Mouse (Mus musculus) bone marrow, adult 2 months (tissue): ENCODE results near the gene Fstl4. TPM values are rescaled to one million over a fixed set of nuclear protein-coding genes. Genes with fewer than 3 reads are reported as not detected.

Source experiments
- H3K27ac ChIP-seq: fragments of 200-500 bp; 2 replicates; pipeline ENCODE4 v1.5.1; 2012; ENCODE audit warnings: low read depth, mild to moderate bottlenecking, control low read depth, inconsistent platforms, low read length; ENCODE audit not compliant: control insufficient read depth, poor library complexity, insufficient read depth
- H3K4me1 ChIP-seq: fragments of 200-500 bp; 2 replicates; pipeline ENCODE4 v1.6.1; 2011; ENCODE audit warnings: low read length; ENCODE audit not compliant: control insufficient read depth, insufficient read depth
- H3K4me3 ChIP-seq: fragments of 200-500 bp; replicated peaks from 2 replicates; pipeline ENCODE3; 2011; ENCODE audit warnings: mild to moderate bottlenecking, low read depth, low read length, control low read depth; ENCODE audit not compliant: control insufficient read depth
- CTCF ChIP-seq: fragments of 200-500 bp; IDR thresholded peaks from 2 replicates; pipeline ENCODE4 v1.5.1; 2011; ENCODE audit warnings: low read length, control low read depth; ENCODE audit not compliant: control insufficient read depth, insufficient read depth
- POLR2A ChIP-seq: fragments of 200-500 bp; IDR thresholded peaks from 2 replicates; pipeline ENCODE4 v1.6.1; 2011; ENCODE audit warnings: low read depth, mild to moderate bottlenecking, control low read depth, low read length, borderline replicate concordance; ENCODE audit not compliant: control insufficient read depth
- WGBS: fragments of 180-500 bp; shearing (Covaris S2); methylation state at CpG from one replicate; pipeline ENCODE4 v1.1.7; 2018; 5-methylcytosine and 5-hydroxymethylcytosine counted together
- polyA plus RNA-seq: library from polyadenylated mRNA; stranded (reverse); fragments of >200 nt; gene quantifications from 2 replicates; pipeline ENCODE4 v1.2.4, GENCODE M21; 2011; ENCODE audit warnings: low replicate concordance; ENCODE audit not compliant: missing spikeins, insufficient read depth, insufficient read length

Gene Fstl4
- polyA plus RNA-seq, 1 experiment: not detected

DNA sequence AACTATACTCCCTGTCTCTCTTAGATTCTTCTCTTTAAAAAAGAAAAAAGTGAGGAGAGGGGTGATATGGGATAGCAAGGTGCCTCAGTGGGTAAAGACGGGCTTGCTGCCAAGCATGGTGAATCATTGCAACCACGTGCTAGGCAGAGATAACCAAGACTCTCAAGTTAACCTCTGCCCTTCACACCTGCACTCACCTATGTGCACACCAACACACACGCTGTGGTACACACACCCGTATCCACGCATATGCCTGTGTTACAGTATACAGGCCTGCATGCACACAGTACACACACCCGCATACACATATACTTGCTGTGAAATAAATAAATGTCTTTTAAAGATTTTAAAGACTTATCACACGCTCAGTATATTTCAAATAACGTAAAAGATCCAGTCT lies 375.8 kb downstream of the Fstl4 start:
- 40% methylated on average over 8 of the region's 8 CpGs for WGBS
- no peak overlapping the region for H3K4me3 ChIP-seq
- H3K4me1 ChIP-seq: no peaks in the 10 kb centered on the region; the same call in 1 of the 2 replicates
- TF ChIP-seq CTCF: no peak
- no peak for TF ChIP-seq POLR2A
- H3K27ac ChIP-seq: no peak overlapping the region

- TF ChIP-seq POLR2A (no peak), CTCF (no peak)
- Histone ChIP-seq H3K4me1 (no peaks in the 10 kb centered on the region; the same call in 1 of the 2 replicates), H3K4me3 (no peak overlapping the region), H3K27ac (no peak overlapping the region)
- 58% methylated on average over 10 of the region's 10 CpGs for WGBS
Measured at GRCm38 (mm10) chr11:53140722-53141400, 376.4 kb downstream of the Fstl4 start.

DNA sequence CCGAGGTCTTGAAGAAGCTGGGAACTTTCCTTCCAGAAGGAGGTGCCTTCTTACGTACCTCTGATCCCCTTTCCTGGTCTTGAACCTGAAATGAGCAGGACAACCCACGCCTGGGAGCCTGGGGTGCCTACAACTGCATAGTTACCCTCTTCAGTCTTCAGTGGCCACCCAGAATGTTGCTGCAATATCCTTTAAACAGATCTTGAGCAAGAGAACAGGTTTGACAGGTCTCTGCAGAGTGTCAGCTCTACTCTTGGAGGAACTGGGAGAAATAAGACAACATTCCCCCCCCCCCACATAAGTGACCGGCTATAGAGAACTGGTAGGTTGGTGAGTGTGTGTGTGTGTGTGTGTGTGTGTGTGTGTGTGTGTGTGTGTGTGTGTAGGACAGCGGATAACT lies 379.1 kb downstream of the Fstl4 start:
- Histone ChIP-seq H3K4me3 (peak overlapping the region; percentile 12), H3K27ac (no peak overlapping the region), H3K4me1 (no peaks in the 10 kb centered on the region; the same call in 1 of the 2 replicates)
- TF ChIP-seq CTCF: no peak
- no peak for TF ChIP-seq POLR2A
- 29% methylated on average over 4 of the region's 5 CpGs for WGBS

DNA sequence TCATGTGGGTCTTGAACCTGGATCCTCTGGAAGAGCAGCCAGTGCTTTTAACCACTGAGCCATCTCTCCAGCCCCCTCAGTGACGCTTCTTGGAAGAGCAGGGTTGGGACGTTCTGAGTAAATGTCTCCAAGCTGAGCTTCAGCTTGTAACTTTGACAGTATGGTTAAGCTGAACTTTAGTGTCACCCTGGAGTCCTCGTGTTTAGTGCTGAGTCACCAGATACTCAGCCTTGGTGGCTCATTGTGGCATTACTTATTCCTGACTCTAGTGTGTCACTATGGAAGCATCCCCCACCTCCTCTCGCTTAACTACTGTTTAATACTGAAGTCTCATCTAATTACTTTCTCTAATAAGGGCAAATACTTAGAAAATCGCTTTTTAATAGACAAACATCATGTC lies 380.1 kb downstream of the Fstl4 start:
- TF ChIP-seq POLR2A: no peak
- TF ChIP-seq CTCF: no peak
- Histone ChIP-seq H3K4me1 (no peaks in the 10 kb centered on the region; the same call in 1 of the 2 replicates), H3K4me3 (no peak overlapping the region), H3K27ac (no peak overlapping the region)
- 43% methylated on average over 5 of the region's 5 CpGs for WGBS

DNA sequence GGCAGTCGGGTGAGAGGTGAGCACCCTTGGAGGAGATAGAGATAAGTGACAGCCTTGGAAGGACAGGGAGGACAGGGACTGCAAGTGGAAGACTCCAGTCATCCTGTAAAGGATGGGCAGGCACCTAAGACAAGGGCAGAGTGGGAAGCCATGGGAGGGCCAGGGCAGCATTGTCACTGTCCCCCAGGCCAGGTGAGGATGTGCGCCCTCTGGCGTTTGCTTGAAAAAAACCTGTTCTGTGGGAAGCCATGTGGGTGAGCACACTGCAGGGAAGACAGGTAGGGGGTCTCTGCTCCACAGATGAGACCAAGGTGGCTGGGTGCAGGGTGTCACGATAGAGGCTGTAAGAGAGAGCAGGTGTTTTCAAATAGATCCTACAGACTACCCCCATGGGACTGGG lies 381.9 kb downstream of the Fstl4 start:
- Histone ChIP-seq H3K4me3 (no peak overlapping the region), H3K4me1 (no peaks in the 10 kb centered on the region; the same call in 1 of the 2 replicates), H3K27ac (no peak overlapping the region)
- 53% methylated on average over 4 of the region's 4 CpGs for WGBS
- TF ChIP-seq POLR2A: no peak
- peak; percentile 72 for TF ChIP-seq CTCF

DNA sequence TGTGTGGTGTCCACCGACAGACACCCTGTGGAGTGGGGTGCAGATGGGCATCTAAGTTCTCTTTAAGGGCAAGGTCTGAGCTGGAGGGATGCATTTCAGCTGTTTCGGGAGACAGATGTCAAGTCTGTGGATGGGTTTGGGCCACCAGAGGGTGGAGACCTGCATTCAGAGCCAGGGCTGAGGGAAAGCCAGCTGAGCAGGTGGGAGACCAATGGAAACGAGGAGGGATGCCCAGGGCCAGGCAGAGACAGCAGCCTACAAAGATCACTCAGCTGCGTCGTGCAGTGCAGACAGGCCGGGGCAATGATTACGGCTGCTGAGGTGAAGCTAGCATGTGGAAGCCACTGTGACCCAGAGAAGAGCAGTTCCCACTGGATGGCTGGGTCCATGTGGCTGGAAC lies 392.0 kb downstream of the Fstl4 start:
- H3K4me3 ChIP-seq: no peak overlapping the region
- TF ChIP-seq CTCF (no peak), POLR2A (no peak)
- H3K4me1 ChIP-seq: no peaks in the 10 kb centered on the region
- 80% methylated on average over 7 of the region's 7 CpGs for WGBS
- no peak overlapping the region for H3K27ac ChIP-seq

DNA sequence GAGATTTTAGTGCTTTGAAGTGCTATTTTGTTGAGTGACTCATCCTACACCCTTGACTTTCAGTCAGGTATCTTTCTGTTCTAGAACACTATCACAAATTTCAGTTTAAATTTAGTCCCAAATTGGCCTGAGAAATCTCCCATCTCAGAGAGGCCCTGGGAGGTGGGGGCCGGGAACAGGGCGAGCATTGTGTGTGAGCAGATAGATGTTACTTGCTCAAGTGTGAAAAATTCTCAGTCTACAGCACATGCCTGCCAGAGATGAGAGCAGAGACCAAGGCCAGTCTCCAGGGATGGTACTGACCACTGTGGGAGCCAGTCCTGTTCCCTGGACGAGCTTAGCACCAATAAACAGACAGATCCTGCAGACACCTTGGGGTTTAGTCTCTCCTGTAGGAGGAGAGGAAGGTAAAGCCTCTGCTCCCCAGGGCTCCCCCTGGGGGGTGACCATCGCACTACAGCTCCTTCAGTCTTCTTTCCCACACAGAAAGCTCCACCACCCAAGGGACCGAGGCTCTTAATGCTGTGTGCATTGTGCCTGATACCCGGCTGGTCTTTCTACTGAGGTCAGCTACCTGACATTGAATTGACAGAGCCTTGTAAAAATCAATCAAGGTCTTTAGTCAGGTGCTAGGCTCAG lies 393.3 kb downstream of the Fstl4 start:
- H3K27ac ChIP-seq: no peak overlapping the region
- 68% methylated on average over 6 of the region's 6 CpGs for WGBS
- TF ChIP-seq POLR2A: no peak
- no peak for TF ChIP-seq CTCF
- no peak overlapping the region for H3K4me3 ChIP-seq
- no peaks in the 10 kb centered on the region for H3K4me1 ChIP-seq

DNA sequence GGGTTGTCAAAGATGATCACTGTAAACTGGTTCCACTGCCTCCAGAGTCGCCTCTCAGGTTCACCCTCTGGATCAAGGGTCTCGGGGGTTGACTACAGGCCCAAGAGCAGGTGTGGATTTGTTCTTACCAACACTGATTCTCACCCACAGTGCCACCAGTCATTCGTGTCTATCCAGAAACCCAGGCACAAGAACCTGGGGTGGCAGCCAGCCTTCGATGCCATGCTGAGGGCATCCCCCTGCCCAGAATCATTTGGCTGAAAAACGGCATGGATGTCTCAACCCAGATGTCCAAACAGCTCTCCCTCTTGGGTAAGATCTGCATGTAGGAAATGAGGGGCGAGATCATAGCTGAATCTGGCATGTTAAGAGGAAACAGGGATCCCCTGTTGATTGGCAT lies 398.0 kb downstream of the Fstl4 start:
- no peak overlapping the region for H3K27ac ChIP-seq
- WGBS: 64% methylated on average over 6 of the region's 6 CpGs
- no peaks in the 10 kb centered on the region for H3K4me1 ChIP-seq
- no peak for TF ChIP-seq CTCF
- TF ChIP-seq POLR2A: no peak
- H3K4me3 ChIP-seq: no peak overlapping the region
